Mouse (Mus musculus): Measurements from ENCODE around the gene 1700016K19Rik.

DNA sequence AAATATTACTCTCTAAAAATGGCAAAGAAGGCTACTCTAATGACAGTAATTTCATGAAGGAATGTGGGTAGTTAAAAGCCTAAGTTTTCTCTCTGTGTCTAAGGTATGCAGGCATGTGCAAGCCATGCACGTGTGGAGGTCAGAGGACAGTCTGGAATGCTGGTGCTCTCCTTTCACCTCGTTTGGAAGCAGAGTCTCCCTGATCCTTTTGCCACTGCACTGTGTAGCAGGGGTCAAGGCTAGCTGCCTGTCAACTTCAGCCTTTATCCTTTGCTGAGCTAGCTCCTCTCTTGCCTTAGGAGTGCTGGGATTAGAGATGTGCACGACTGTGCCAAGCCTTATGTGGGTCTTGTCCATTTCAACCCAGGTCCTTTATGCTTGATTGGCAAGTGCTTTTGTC is 50.8 kb downstream of the 1700016K19Rik start:
- TF ChIP-seq CTCF (IDR thresholded peaks at IDR 0.05; ENCODE audit: insufficient read depth, low read depth, low read length) (no peak), POLR2A (IDR thresholded peaks at IDR 0.05; ENCODE audit: insufficient read depth, low read depth, low read length) (no peak)
